Mouse (Mus musculus): Measurements from ENCODE around the gene Ugt1a7c. TPM values are rescaled to one million over a fixed set of nuclear protein-coding genes. Genes with fewer than 3 reads are reported as not detected.

Gene Ugt1a7c
- total and polyA plus RNA-seq, 2 experiments from 2014 or later, result 1.3 to 2.1 TPM

- H3K36me3 ChIP-seq (ENCODE audit: insufficient read depth, low read length), result no peaks in the 10 kb centered on the region
- DNase-seq (ENCODE audit: low spot score), result no peak
- H3K27ac ChIP-seq, result no peak overlapping the region
- H3K9ac ChIP-seq (replicated peaks; ENCODE audit: low read length), result no peak overlapping the region
- H3K4me3 ChIP-seq (ENCODE audit: low read length), result no peak overlapping the region
- ATAC-seq, result no peak
- 69% methylated on average over 4 of the region's 4 CpGs for WGBS
- peaks cover 86% of the 10 kb centered on the region for H3K9me3 ChIP-seq (ENCODE audit: low read length)
- no peak for TF ChIP-seq CTCF (IDR thresholded peaks at IDR 0.05; ENCODE audit: low read depth)
- H3K4me1 ChIP-seq (ENCODE audit: insufficient read depth, low read length), result no peaks in the 10 kb centered on the region
- H3K27me3 ChIP-seq (ENCODE audit: insufficient read depth, low read length), result no peaks in the 10 kb centered on the region
- no peak overlapping the region for H3K4me2 ChIP-seq (ENCODE audit: low read depth, low read length)
Observed at GRCm38 (mm10) chr1:88248658-88249057, 153.8 kb downstream of the Ugt1a7c start.

- WGBS, result 76% methylated on average over 7 of the region's 7 CpGs
- 0 out of 2 replicates have a peak, but pooled peaks have one; percentile 4 for ATAC-seq
- no peak for DNase-seq (ENCODE audit: low spot score)
Observed at GRCm38 (mm10) chr1:88249596-88249995, 154.7 kb downstream of the Ugt1a7c start.

GRCm38 (mm10) chr1:88250023-88250422 is 155.2 kb downstream of the Ugt1a7c start:
- Histone ChIP-seq H3K4me1 (ENCODE audit: insufficient read depth, low read length) (no peaks in the 10 kb centered on the region), H3K9me3 (ENCODE audit: low read length) (peaks cover 79% of the 10 kb centered on the region), H3K27me3 (ENCODE audit: insufficient read depth, low read length) (no peaks in the 10 kb centered on the region), H3K36me3 (ENCODE audit: insufficient read depth, low read length) (no peaks in the 10 kb centered on the region), H3K4me3 (ENCODE audit: low read length) (no peak overlapping the region), H3K4me2 (ENCODE audit: low read depth, low read length) (no peak overlapping the region), H3K27ac (no peak overlapping the region), H3K9ac (replicated peaks; ENCODE audit: low read length) (no peak overlapping the region)
- no peak for TF ChIP-seq CTCF (IDR thresholded peaks at IDR 0.05; ENCODE audit: low read depth)
- no peak for DNase-seq (ENCODE audit: low spot score)
- 80% methylated on average over 5 of the region's 5 CpGs for WGBS
- ATAC-seq, result no peak

More at GRCm38 (mm10) chr1:88249596-88249995, 154.7 kb downstream of the Ugt1a7c start:
- Histone ChIP-seq H3K4me3 (ENCODE audit: low read length) (no peak overlapping the region), H3K4me1 (ENCODE audit: insufficient read depth, low read length) (no peaks in the 10 kb centered on the region), H3K4me2 (ENCODE audit: low read depth, low read length) (no peak overlapping the region), H3K9ac (replicated peaks; ENCODE audit: low read length) (no peak overlapping the region), H3K27ac (no peak overlapping the region), H3K9me3 (ENCODE audit: low read length) (peaks cover 81% of the 10 kb centered on the region), H3K27me3 (ENCODE audit: insufficient read depth, low read length) (no peaks in the 10 kb centered on the region), H3K36me3 (ENCODE audit: insufficient read depth, low read length) (no peaks in the 10 kb centered on the region)
- no peak for TF ChIP-seq CTCF (IDR thresholded peaks at IDR 0.05; ENCODE audit: low read depth)

- Histone ChIP-seq H3K9ac (replicated peaks; ENCODE audit: low read length) (no peak overlapping the region), H3K4me1 (ENCODE audit: insufficient read depth, low read length) (no peaks in the 10 kb centered on the region), H3K9me3 (ENCODE audit: low read length) (peaks cover 72% of the 10 kb centered on the region), H3K27ac (no peak overlapping the region), H3K4me3 (ENCODE audit: low read length) (no peak overlapping the region), H3K36me3 (ENCODE audit: insufficient read depth, low read length) (no peaks in the 10 kb centered on the region), H3K4me2 (ENCODE audit: low read depth, low read length) (no peak overlapping the region), H3K27me3 (ENCODE audit: insufficient read depth, low read length) (no peaks in the 10 kb centered on the region)
- WGBS, result 75% methylated on average over 8 of the region's 8 CpGs
- ATAC-seq (no peak), DNase-seq (ENCODE audit: low spot score) (no peak)
- no peak for TF ChIP-seq CTCF (IDR thresholded peaks at IDR 0.05; ENCODE audit: low read depth)
Observed at GRCm38 (mm10) chr1:88253106-88253505, 158.2 kb downstream of the Ugt1a7c start.

GRCm38 (mm10) chr1:88253540-88253939 is 158.7 kb downstream of the Ugt1a7c start:
- WGBS, result 74% methylated on average over 6 of the region's 6 CpGs
- no peak for TF ChIP-seq CTCF (IDR thresholded peaks at IDR 0.05; ENCODE audit: low read depth)
- peaks cover 68% of the 10 kb centered on the region for H3K9me3 ChIP-seq (ENCODE audit: low read length)

GRCm38 (mm10) chr1:88254793-88255465 is 160.1 kb downstream of the Ugt1a7c start:
- peak; percentile 71 for DNase-seq (ENCODE audit: low spot score)
- ATAC-seq, result peak; percentile 15; the same call in 1 of the 2 replicates
- WGBS, result 85% methylated on average over 12 of the region's 12 CpGs
- H3K4me2 ChIP-seq (ENCODE audit: low read depth, low read length), result no peak overlapping the region
- no peaks in the 10 kb centered on the region for H3K27me3 ChIP-seq (ENCODE audit: insufficient read depth, low read length)
- TF ChIP-seq CTCF (IDR thresholded peaks at IDR 0.05; ENCODE audit: low read depth), result no peak
- H3K4me3 ChIP-seq (ENCODE audit: low read length), result no peak overlapping the region
- no peak overlapping the region for H3K9ac ChIP-seq (replicated peaks; ENCODE audit: low read length)
- H3K36me3 ChIP-seq (ENCODE audit: insufficient read depth, low read length), result no peaks in the 10 kb centered on the region
- peaks cover 54% of the 10 kb centered on the region for H3K9me3 ChIP-seq (ENCODE audit: low read length)
- no peak overlapping the region for H3K27ac ChIP-seq
- H3K4me1 ChIP-seq (ENCODE audit: insufficient read depth, low read length), result no peaks in the 10 kb centered on the region

More at GRCm38 (mm10) chr1:88253540-88253939, 158.7 kb downstream of the Ugt1a7c start:
- Histone ChIP-seq H3K4me1 (ENCODE audit: insufficient read depth, low read length) (no peaks in the 10 kb centered on the region), H3K4me2 (ENCODE audit: low read depth, low read length) (no peak overlapping the region), H3K36me3 (ENCODE audit: insufficient read depth, low read length) (no peaks in the 10 kb centered on the region), H3K9ac (replicated peaks; ENCODE audit: low read length) (no peak overlapping the region), H3K4me3 (ENCODE audit: low read length) (no peak overlapping the region), H3K27me3 (ENCODE audit: insufficient read depth, low read length) (no peaks in the 10 kb centered on the region), H3K27ac (no peak overlapping the region)
- DNase-seq (ENCODE audit: low spot score) (no peak), ATAC-seq (no peak)

GRCm38 (mm10) chr1:88255466-88255857 is 160.6 kb downstream of the Ugt1a7c start:
- 56% methylated on average over 2 of the region's 2 CpGs for WGBS
- TF ChIP-seq CTCF (IDR thresholded peaks at IDR 0.05; ENCODE audit: low read depth), result no peak
- H3K4me3 ChIP-seq (ENCODE audit: low read length), result no peak overlapping the region
- no peak overlapping the region for H3K27ac ChIP-seq
- H3K36me3 ChIP-seq (ENCODE audit: insufficient read depth, low read length), result 0 out of 2 replicates have a peak, but pooled peaks cover under 1% of the 10 kb centered on the region
- no peaks in the 10 kb centered on the region for H3K27me3 ChIP-seq (ENCODE audit: insufficient read depth, low read length)
- DNase-seq (ENCODE audit: low spot score), result no peak
- no peak for ATAC-seq
- no peak overlapping the region for H3K4me2 ChIP-seq (ENCODE audit: low read depth, low read length)
- H3K9ac ChIP-seq (replicated peaks; ENCODE audit: low read length), result no peak overlapping the region
- H3K4me1 ChIP-seq (ENCODE audit: insufficient read depth, low read length), result no peaks in the 10 kb centered on the region
- H3K9me3 ChIP-seq (ENCODE audit: low read length), result peaks cover 48% of the 10 kb centered on the region
